Mouse (Mus musculus): ENCODE data around the gene Naa20.

DNA sequence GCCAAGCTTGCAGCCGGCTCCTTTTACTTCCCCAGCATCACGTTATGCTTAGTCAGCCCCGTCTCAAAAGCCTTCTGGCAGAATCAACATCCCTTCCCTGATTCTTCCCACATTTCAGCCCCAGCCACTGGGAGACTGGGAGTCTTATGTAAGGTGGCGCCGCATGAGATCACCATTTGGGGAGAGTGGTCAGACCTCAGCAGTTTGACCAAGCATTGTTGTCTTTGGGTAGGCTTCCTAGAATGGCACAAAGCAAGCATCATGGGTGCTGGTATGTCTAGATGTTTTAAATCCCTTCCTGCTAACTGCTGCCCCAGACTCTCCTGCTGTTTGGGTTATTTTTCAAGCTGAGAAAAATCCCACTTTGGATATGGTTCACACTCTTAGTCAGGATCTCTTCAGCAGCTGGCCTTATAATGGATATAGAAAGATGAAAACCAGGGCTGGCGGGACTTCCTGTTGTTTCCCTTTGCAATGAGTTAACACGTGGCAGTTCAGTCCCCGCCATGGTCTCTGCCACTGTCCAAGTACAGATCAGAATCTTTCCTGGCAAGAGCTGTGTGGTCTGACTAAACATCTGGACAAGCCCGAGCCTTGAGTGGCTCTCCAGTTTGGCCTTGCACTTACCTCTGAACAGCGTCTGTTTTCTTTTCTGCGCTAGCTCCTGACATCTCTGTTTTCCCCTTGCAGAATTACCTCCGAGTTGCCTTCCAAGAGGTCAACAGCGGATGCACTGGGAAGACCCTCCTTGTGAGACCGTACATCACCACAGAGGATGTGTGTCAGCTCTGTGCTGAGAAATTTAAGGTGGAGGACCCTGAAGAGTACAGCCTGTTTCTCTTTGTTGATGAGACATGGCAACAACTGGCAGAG lies 16.8 kb upstream of the Naa20 start:
- TF ChIP-seq CTCF (conservative IDR thresholded peaks at IDR 0.05; ENCODE audit: insufficient read depth, insufficient read length, low read depth, low read length) (no peak), POLR2A (IDR thresholded peaks at IDR 0.05; ENCODE audit: low read depth, low read length) (no peak)

All from kidney, adult 2 months (tissue).